Mouse (Mus musculus) effector memory CD4-positive, alpha-beta T cell, adult 7 months (primary cell): ENCODE measurements around the gene Cpe. TPM values are rescaled to one million over a fixed set of nuclear protein-coding genes. Genes with fewer than 3 reads are reported as not detected.

Experiments
- polyA plus RNA-seq: library from polyadenylated mRNA; unstranded; fragments of 100-300 nt; shearing (Covaris generic); gene quantifications from one replicate; pipeline ENCODE4 v1.2.1, GENCODE M21; 2017

The Cpe gene
- not detected for polyA plus RNA-seq

GRCm38 (mm10) chr8:64692651-64693201 is at the start of gene Cpe:
Gene Cpe, minus strand, starts transcription at chr8:64693054.

DNA sequence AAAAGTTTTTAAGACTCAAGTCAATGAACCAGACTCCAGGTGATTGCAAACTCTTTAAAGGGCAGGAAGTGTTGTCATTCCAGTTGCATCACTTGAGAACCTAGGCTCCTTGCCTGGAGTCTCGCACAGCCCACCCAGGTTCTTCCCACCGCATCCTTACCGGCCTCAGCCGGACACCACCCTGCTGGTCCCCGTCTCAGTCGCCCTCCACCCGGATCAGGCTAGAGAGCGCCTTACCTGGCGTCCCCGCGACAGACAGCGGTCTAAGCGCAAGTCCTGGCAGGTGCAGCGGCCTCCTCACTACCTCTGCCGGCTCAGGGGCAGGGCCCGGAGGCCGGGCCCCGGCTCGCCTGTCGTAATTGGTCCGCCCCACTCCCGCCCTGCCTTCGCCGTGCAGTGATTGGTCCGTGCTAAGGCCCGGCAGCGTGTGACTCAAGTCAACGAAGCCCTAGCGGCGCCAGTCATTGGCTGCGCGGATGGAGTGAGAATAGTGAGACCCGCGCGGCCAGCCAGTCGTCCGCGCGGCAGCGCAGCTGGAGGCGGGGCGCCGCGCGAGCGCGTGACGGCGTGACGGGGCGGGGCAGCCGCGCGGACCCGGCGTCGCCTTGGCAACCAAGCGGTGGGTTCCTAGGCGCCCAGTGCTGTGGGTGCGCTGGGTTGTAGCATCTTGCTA is 40.6 kb upstream of the Cpe start, which contains the start of gene Msmo1:
Msmo1 (minus strand) TSS at position 522 of the 673 bp plus-strand sequence.

Other genes starting within 250 kb of the Cpe start
- gene Msmo1, start 40.7 kb upstream of the Cpe start, polyA plus RNA-seq: 51.4 TPM
- gene Klhl2, start 157.0 kb upstream of the Cpe start, polyA plus RNA-seq: 21.2 TPM